Mouse (Mus musculus): ENCODE data around the gene Gal.
A peak's percentile ranks its signal among the peaks of the same experiment; 100 is the strongest.

Gene Gal

DNA sequence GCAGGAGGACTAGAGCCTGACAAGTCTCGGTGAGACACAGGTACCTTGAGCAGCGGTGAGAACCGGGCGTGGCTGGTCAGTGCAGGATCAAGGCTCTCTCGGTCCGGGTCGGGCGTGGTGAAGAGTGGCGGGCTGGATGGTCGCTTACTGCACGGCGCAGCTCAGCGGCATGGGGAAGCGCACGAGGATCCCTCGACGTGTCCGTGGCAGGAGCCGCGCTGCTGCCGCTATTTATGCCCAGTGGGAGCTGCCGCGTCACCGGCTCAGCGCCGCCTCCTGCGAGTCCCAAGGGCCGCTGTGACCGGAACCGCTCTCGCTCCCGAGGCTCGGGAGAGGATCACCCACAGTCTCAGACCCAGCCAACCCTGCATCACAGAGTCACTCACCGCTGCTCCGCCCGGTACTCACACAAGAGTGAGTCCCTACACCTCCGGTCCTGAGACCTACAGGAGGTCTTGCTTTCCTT, at the start of gene Gal:
Gene Gal (minus strand): TSS at position 277 of the 466 bp plus-strand sequence.
- DNase-seq (ENCODE audit: extremely low read depth, low read depth, low spot score), result no peak

DNA sequence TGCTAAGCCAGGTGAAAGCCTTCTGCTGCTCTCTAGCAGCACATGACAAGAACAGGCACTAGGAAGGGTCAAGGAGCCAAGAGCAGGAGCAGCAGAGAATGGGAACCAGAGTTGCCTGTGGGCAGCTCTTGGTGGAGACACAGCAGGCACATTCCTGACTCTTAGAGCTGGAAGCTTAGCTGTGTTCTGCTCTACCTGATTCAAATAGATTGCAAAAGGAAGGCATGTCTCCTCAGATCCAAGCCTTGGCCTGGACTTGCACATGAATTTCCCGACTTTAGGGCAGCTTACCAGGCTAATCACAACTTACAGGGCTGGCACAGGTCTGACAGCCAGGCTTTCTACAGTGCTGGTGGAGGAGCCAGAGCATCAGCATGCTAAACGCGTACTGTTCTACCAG, 45.6 kb upstream of the Gal start:
- DNase-seq (ENCODE audit: extremely low read depth, low read depth, low spot score), result peak; percentile 94

DNA sequence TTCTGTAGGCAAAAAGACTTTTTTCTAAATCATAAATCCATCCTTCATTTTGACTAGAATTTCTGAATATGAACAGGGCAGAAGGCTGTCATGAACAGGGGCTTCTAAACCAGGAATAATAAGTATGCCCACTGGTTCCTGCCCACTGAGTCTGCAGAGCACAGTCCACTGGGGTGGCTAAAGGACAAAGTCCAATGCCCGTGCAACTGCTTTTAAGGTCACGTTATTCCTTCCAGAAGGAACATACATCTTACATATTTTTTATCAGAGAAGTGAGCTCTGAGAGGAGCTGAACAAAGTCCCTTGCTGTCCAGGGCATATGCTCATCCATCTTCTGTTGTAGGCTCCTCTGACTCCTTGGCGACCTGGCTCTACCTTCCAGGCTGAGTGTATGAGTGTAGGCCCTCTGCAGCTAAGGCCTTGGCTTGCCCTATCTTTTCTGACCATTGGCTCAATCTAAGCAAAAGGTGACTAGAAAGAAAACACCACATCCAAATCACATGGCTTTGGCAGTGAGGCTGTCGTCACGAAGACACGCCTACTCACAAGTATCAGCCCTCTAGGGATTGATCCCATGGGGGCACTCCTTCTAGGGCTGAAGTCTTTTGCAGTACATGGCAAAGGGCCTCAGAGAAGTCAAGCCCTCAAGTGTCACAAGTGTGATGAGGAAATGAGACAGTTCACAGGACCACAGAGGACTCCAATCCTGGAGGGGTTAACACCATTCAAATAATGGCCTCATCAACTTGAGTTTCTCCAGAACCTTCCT, 44.2 kb upstream of the Gal start:
- no peak for DNase-seq (ENCODE audit: extremely low read depth, low read depth, low spot score)

GRCm38 (mm10) chr19:3457700-3458099, 43.4 kb upstream of the Gal start:
- no peak for DNase-seq (ENCODE audit: extremely low read depth, low read depth, low spot score)

- no peak for DNase-seq (ENCODE audit: extremely low read depth, low read depth, low spot score)
These were observed 37.3 kb upstream of the Gal start for GRCm38 (mm10) chr19:3451649-3452048.

DNA sequence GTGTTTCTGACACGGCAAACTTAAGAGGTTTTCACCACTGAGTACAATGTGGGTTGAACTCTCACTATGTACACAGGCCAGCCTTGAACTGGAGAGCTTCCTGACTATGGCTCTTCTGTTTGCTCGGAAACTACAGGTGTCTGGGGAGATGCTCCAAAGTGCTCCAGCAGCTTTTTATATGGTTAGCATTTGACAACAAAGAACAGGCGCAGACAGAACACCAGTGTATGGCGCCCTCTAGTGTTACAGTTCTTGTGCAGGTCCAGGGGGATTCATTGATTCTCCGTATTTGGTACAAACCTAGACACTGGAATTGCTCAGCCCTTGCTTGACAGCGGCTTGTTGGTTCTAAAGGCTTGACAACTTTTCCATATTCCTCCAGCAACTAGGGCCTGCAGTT, 36.8 kb upstream of the Gal start:
- no peak for DNase-seq (ENCODE audit: extremely low read depth, low read depth, low spot score)

DNA sequence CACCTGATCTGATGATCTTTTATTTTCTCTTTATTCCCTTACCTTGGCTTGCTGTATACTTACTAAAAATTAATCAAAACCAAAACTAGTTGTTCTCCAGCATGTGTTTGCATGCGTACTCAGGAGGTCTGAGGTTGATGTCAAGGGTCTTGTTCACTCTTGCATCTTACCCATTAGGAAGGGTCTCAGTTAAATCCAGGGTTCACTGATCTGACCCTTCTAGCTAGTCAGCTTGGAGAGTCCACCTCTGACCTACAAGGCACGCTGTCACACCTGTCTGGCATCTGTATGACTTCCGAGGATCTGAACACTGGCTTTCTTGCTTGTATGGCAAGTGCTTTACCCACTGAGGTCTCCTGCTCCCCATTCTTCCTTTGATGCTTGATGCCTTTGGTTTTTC, 36.4 kb upstream of the Gal start:
- no peak for DNase-seq (ENCODE audit: extremely low read depth, low read depth, low spot score)

DNA sequence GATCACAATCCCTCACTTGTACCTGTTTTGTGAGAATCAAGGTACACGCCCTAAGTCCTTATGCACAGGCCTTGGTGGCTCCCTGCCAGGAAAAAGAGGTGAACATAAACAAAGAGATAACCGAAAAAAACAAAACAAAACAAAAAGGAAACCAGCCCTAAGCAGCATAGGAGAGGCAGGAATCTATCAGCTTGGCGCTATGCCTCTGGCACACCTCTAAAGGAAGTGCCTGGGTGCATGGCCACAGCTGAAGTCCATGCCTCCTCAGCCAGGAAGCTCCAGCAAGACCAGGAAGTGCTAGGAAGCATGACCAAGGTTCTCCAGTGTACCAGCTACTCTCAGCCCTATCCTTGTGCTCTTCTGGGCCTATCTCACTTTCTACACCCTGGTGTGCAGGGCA, 34.9 kb upstream of the Gal start:
- DNase-seq (ENCODE audit: extremely low read depth, low read depth, low spot score), result no peak

DNA sequence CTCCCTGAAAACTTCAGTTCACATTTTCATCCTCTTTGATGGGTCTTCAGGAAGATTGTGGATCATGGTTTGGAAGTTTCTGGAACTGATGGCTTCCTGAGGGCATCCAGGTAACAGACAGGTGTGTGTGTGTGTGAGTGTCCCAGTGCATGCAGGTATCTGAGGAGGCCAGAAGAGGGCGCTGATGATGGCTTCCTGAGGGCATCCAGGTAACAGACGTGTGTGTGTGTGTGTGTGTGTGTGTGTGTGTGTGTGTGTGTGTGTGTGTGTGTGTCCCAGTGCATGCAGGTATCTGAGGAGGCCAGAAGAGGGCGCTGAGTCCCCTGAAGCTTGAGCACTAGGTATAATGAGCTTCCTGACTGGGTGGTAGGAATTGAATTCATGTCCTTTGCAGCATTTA, 33.0 kb upstream of the Gal start:
- no peak for DNase-seq (ENCODE audit: extremely low read depth, low read depth, low spot score)

DNA sequence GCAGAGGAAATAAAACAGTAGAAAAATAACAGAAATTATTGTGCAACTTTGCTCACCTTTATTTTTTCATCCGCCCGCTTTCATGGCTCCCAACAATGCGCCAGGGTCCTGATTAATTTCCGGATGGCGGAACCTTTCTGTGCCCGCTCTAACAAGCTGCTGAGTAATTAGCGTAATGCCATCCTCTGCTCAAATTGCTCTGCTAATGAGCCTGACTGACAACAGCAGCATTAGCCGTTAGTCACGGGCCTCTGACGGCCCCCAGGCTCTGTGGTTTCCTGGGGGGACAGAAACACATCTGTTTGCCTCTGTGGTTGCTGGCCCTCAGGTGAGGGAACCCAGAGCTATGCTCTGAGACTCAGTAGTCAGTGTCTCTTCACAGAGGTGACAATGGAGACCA, 26.7 kb upstream of the Gal start:
- no peak for DNase-seq (ENCODE audit: extremely low read depth, low read depth, low spot score)

DNA sequence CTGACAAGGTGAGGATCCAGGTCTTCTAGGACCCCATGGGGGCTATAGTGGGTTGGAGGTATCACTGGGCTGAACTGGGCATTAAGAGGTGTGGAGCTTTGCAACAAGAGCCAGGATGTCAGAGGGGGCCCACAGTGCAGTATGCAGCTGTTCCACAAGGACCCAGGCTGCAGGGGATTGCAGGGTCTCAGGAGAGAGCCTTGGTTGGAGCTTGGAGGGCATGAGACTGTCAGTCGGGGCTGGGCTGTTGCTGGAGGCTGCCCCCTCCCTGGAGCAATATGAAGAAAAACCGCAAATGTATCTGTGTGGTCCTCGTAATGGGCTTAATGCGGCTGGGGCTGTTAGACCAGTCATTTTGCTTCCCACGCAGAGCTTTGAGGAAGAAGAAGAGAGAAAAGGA, 26.3 kb upstream of the Gal start:
- no peak for DNase-seq (ENCODE audit: extremely low read depth, low read depth, low spot score)

GRCm38 (mm10) chr19:3437980-3438379, 23.6 kb upstream of the Gal start:
- no peak for DNase-seq (ENCODE audit: extremely low read depth, low read depth, low spot score)

GRCm38 (mm10) chr19:3436840-3437239, 22.5 kb upstream of the Gal start:
- no peak for DNase-seq (ENCODE audit: extremely low read depth, low read depth, low spot score)

GRCm38 (mm10) chr19:3435824-3436223, 21.5 kb upstream of the Gal start:
- no peak for DNase-seq (ENCODE audit: extremely low read depth, low read depth, low spot score)

DNA sequence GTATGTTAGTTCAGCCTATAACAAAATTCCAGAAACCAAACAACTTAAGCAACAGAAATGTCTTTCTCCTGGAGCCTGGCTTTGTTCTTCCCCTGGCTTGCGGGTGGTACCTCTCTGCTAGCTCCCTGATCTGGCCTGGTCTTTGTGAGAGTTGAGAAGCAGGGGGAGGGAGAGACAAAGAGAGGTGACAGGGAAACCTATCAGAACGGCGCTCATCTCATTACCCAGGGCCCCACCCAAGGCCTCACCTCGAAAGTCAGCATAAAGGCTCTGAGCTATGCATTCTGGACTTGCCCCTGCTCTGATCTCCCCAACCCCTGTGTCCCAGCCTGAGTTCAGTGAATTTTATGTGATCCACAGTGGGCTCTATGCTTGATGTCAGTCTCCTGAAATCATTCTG, 20.3 kb upstream of the Gal start:
- DNase-seq (ENCODE audit: extremely low read depth, low read depth, low spot score), result no peak

DNA sequence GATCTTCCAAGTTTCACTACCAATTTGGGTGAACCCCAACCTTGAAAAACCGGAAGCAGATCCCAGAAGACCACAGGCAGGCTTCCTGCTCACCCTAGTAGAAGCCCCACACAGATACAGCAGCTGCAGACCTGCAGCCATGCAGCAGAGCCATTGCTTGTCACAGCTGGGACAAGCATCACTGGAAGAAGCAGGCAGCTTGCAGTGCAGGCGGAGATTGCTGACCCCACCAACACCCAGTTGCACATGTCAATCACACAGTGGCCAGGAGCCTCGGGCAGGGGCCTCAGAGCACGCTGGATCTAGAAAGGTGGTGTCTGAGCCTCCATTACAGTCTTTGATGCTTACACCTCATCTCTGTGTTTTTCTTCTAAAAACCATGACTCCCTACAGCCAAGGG, 19.8 kb upstream of the Gal start:
- DNase-seq (ENCODE audit: extremely low read depth, low read depth, low spot score), result no peak

- DNase-seq (ENCODE audit: extremely low read depth, low read depth, low spot score), result no peak
These were observed 17.6 kb upstream of the Gal start for GRCm38 (mm10) chr19:3431969-3432368.

DNA sequence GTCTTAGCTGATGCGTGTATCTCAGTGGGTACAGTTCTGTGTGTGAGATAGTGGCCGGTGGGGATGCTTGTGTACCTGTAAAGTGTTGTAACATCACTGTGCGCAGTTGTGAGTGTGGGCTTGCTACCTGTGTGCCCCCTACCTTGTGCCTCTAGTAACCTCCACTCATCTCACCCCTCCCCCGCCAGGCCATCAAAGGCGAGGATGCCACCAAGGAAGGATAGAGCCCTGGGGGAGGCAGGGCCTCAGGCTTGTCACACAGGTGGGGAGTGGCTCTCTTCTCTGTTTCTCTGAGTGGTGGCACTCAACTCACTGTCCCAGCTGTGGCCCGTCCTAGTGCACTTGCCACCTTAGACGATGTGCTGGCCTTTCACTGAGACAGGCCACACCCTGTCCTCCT, 16.7 kb upstream of the Gal start:
- DNase-seq (ENCODE audit: extremely low read depth, low read depth, low spot score), result no peak

DNA sequence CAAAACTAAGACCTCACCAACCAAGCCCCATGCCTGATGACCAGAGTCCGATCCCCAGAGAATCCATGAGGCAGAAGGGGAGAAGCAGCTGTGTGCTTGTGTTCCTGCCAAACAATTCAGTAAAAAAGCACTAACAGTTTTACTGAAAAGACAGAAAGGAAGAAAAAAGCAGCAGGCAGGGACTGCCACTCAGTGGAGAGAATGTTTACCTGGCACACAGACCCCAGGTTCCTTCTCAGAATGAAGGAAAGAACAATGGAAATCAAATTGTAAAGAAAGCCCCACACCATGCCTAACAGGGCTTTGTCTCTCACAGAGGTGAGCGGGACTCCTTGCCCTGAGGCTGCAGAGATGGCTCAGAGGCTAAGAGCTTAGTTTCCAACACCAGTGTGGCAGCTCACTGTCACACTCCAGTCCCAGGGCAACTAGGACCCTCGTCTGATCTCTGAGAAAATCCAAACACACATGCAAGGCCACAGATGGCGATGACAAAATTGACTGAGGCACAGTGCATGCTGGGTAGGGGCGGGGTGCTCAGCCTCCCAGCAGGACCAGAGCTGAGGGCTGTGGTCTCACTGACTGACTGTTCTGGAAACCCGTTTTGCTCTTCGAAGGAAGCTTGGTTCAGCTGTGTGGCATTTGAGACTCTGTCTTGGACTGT, 14.9 kb upstream of the Gal start:
- no peak for DNase-seq (ENCODE audit: extremely low read depth, low read depth, low spot score)

GRCm38 (mm10) chr19:3428057-3428830, 13.9 kb upstream of the Gal start:
- no peak for DNase-seq (ENCODE audit: extremely low read depth, low read depth, low spot score)

DNA sequence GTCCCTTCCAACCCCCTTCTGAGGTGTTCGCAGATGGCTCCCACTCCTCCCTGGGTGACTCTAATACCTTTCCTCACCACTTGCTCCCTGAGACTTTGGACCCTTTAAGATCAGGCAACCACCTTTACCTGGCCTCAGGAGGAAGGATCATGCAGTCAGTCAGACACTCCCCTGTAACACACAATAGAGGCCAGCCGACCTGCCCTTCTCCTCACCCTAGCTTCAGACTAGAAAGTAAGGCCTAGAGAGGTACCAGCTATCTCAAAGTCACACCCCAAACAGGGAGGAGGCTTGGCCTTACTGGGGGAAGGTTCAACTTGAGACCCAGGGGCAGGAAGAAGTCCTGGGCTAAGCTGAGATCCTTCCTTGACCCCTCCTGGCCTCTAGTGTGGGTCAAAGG, 9.9 kb upstream of the Gal start:
- DNase-seq (ENCODE audit: extremely low read depth, low read depth, low spot score), result no peak

- no peak for DNase-seq (ENCODE audit: extremely low read depth, low read depth, low spot score)
These were observed 8.6 kb upstream of the Gal start for GRCm38 (mm10) chr19:3422981-3423380.

Measured in fat pad, adult 2 months (tissue).